Mouse (Mus musculus) CD4-positive, CD25-positive, alpha-beta regulatory T cell, adult 2 months (primary cell): ENCODE measurements at regions not wholly inside any gene's neighbourhood (a gene's known extent, or its start where the extent isn't known, plus 50 kb on each side); places are given as distances from the start of the nearest gene placed in this dataset.

Experiments
- DNase-seq: peaks from one replicate; pipeline ENCODE4 v3.0.0-alpha.2; 2012; ENCODE audit warnings: low read depth, low spot score

DNA sequence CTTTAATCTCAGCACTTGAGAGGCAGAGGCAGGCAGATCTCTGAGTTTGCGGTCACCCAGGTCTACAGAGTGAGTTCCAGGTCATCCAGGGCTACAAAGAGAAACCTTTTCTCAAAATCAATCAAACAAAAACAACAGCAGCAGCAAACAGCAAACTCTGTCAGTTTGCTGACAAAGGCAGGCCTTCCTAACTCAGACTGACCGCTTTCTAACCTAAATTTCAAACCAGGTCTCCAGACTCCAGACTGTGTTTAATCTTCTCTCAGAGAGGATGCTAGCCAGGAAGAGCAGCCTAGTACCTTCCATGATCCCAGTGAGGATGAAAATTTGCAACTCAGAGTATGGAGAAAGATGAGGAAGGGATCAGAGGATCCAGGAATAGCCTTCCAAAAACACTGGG, 185.7 kb upstream of the Cpeb2 start:
- DNase-seq, result no peak

DNA sequence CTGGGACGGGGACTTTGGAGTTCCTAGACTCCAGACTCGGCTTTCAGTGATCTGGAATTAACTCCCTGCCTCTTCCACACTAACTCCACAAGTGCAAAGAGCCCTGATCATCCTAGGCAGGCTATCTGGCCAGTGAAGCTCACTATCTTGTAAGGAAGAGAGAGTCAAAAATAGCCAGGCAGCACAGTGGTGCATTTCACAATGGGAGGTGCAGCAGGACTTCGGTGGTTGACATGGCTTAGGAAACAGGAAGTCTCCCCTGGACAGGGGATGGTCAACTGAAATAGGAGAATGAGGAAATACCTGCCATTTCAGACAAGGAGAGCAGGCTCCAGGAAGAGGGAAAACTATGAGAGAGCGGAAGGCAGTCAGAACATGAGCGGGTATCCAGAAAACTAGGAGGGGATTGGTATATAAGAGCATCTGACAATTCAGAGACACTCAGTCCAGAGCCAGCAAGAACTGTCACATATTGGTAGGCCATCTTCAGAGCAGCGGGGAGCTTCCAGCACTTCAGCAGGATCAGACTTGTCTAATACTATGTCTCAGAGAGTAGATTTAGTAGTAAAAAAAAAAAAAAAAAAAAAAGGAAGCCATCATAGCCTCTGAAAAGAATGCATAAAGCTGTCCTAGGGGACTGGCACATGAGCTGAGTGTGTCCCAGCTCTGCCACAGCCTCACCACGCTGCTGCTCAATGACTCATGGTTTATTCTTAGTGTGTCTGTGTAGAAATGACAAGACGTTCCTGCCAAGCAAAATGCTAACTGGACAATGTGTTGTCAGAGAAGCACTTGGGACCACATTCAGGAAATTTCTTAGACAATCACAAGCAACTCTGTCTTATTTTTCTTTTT, 184.5 kb upstream of the Cpeb2 start:
- DNase-seq, result no peak

DNA sequence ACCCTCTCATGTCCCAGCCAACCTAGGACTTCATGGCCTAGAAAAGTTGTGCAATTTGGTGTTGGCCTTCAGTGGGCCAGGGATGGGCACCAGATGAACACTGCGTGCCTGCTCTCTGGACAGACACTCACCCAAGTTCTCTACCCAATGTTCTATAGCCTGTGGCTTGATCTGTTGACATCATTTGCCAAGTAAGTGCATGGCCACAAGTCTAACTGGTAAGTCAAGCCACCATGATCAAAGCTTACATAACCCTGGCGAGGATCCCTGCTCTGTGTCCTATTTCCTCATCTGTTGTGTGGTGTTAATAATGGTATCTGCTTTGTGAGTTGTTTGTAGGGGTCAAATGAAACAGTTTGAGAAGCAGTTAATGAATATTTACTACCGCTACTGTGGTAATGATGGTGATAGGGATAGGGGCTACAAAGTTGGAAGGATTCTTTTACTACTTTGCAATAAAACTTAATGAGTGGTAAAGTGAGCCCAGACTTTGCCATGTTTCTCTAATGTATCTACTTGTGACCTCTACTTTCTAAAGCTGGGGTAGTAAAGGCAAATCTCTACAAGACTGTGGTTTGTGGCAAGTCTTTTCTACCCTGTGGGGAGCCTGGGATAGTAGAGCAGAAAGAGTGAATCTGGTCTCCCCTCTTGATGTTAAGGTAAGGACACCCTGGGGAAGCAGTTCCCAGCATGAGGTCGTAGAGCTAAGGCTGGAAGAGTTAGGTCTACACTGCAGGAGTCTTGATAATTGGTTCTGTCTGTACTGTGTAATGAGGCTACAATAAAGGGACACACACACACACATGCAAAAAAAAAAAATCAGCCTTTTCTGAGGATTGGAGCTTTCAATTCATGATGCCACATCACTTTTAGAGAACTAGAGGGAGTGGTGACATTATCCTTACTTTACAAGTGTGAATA, 183.3 kb upstream of the Cpeb2 start:
- DNase-seq, result no peak

DNA sequence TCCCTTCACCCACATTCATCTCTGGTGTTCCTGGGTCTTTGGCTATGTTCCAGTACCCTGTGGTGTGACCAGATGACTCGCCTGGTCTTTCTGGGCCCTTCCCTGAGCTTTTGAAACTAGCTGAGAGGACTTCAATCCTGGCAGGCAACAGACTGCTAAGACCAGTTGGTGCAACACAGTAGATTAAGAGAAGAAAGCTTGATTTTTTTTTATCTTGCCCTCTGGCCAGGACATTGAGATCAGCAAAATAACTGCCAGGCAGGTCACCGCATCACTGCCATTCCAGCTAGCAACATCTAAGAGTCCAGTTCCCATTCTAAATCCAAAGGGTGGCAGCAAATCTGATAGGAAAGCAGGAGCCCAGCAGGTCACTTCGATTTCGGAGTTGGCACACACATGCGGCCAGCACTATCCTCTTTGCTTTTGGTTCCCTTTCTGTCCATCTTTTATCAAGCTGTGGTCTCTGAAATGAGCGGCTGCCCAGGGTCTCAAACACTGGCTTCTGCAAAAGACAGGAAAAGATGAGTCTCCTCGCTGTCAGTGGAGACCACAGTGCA, 181.9 kb upstream of the Cpeb2 start:
- no peak for DNase-seq

DNA sequence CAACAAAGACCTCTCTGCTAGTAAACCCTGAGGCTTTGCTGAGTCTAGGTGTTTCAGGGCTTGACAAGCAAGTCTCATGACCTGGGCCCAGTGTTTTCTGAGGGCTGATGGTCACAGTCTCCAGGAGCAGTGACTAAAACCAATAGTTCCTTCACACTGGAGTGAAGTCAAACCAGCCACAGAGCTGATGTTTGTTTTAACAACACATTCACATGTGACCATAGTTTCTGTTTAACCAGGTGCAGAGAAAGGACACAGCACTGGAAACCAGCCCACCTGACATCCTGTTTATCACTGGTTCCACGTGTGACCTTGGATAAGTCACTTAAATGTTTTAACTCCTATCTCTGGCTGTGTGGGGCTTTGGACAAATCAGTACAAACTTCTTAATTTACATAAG, 180.3 kb upstream of the Cpeb2 start:
- no peak for DNase-seq

DNA sequence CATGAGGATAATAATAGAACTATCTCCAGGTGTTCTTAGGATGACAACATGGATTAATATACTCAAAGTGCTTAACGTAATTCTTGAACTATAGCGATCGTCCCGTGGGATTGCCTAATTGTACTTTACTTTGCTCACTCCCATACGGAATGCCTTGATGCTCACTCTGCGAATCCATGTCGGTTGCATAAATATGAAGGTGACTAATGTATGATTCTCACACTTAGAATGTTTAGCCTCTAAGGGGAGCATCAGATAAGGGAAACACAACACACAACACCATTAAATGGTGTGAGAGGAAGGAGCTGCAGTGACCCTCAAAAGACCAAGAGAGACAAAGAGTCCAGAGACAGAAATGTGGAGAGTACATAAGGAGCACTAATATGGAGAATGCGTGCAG, 178.4 kb upstream of the Cpeb2 start:
- no peak for DNase-seq

DNA sequence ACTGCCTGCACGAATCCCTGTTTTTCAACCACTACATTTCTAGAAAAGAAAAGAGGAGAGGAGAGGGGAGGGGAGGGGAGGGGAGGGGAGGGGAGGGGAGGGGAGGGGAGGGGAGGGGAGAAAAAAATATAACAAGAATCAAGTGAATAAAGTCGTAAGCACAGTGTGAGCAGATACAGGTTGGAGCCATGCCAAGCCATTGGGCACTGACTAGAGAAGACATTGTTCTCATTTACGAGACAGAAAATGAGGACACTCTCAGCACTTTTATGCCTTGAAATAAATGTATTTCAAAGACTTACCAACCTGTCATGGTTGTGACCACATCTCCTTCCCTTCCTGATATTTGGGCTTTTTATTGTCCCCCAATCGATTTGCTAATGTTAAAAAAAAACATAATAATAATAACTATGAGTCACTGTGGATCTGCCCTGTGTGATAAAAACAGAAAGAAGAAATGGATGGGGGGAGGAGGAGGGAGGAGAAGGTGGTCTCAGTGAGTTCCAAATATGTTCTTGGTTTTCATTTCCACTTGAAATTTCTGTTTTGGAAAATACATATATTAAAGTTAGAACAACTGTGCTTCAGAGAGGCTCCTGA, 177.8 kb upstream of the Cpeb2 start:
- DNase-seq, result no peak

DNA sequence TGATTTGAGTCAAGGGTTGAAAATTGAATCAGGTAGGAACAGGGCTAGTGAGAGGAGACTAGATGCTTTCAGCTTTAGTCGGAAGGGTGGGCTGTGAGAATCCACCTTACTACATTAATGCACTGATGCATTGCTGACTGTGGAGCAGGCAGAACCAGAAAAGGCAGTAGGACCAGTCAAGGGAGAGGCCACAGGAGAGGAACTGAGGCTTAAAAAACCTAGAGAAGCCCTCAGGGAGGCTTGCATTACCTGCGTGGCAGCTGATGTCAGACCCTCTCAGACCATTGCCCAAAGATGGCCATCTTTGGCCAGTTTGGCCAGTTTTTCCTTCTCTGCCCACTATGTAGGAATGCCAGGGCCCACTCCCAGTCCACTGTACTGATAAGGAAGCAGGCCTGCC, 176.5 kb upstream of the Cpeb2 start:
- DNase-seq, result no peak

DNA sequence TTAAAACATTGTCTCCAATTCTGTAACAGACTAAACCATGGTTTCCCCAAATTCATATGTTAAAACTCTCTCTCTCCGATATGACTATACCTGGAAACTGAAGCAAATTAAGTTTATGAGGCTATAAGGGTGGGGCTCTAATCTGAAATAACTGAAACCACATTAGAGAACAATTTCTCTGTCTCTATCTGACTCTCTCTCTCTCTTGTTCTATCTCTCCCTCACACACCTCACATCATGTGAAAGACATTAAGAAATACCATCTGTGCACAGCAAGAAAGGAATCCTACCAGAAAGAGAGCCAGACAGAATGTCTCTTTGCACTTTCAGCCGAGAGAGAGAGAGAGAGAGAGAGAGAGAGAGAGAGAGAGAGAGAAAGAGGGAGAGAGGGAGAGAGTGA, 171.7 kb upstream of the Cpeb2 start:
- no peak for DNase-seq

DNA sequence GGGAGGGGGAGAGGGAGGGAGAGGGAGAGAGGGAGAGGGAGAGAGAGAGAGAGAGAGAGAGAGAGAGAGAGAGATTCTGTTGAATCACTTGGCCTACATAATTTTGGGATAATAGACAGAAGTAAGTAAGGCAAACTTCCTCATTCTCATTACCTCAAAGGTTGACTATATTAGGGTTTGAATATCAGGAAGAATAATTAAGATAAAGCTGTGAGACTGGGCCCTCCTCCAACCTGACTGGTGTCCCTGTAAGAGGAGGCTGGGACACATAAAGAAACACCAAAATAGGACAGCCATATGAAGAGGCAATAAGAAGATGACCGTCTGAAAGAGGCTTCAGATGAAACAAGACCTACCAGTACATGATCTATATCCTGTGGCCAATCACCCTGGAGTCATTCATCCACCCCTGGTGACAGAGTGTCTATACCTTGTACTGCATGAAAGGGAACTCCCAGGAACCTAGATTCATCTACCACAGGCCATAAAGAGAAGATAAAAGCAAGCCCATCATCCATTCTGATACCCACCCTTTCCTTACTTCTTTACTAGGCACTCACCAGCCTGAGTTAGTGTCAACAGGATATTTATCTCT, 171.1 kb upstream of the Cpeb2 start:
- DNase-seq, result no peak

DNA sequence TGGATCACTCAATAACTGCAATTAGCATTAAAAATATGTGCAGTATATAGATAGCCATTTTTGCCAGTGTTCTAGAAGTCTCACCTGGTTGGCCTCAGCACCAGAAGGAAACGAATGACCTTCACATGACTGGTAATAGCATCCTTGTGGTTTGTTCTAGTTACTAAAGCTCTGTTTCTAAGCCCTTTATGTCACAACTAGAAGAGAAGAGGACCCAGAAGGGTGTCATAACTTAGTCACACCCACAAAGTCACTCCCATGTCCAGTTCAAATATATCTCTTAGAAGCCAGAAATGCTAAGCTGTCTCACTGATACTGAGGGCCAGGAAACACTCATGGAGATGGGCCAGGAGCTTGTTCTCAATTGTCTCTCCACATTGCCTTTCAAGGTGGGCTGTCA, 170.5 kb upstream of the Cpeb2 start:
- DNase-seq, result no peak

DNA sequence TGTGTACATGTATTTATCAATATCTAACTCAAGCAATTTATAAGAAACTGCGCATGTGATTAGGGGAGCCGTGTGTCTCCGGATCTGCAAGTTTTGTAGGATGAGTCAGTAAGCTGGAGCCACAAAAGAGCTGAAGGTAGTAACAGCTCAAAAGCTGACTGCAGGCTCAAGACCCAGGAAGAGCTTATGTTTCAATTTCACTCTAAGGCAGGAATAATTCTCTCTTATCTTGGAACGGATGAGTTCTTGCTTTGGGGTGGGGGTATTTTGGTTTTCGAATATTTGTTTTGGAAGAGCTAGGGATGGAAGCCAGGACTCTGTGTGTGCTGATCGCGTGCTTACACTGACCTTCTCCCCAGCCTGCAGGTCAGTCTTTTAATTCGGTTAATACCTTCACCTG, 169.6 kb upstream of the Cpeb2 start:
- no peak for DNase-seq

DNA sequence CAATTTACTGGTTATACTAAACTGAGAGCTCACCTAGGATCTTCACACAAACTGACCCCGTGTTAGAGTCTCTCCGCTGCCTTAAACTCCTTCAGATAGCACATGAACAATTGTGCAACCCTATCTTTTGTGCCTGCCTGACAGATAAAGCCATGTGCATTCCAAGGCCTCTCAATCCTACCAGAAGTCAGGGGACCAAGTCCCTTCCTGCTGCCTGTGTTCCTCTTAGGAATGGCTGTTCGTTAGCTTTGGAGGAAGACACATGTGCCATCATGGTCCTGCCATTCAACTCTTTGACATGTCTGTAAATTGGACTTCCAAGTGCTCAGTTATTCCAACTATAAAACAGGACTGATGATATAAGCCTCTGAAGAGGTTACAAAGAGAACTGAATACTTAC, 161.4 kb upstream of the Cpeb2 start:
- DNase-seq, result no peak

DNA sequence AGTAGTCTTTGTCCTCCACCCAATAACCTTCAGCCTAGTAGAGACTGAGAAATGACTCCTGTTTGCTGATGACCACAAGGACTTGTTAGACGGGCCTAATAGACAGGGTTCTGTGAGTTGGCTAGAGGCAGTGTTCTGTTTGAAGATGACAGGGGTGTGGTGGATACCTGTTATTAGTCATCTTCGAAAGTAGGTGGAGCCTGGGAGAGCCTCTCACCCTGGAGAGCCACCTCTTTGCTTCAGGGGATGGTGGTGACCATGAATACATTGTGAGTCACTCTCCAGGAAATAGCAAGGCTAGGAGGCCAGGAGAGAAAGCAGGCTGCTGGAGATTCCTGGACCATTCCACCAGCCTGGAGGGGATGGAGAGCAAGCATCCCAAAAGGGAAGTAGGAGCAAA, 160.6 kb upstream of the Cpeb2 start:
- no peak for DNase-seq

DNA sequence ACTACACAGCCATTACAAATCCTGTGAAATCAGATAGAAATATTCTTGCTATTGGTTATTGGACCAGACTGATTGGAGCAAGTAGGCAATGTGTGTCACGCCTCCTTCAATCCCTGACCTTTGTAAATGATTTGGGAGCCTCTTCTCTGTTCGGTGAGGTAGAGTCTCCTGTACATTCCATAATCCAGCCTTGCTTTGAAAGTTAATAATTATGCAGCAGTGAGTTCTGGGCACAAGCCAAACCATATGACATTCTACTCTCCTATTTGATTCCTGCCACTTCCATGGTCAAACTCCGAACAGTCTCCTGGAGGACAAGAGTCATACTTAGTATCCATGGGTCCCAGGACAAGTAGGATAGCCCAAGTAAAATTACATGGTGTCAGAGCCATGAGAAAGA, 158.4 kb upstream of the Cpeb2 start:
- no peak for DNase-seq

DNA sequence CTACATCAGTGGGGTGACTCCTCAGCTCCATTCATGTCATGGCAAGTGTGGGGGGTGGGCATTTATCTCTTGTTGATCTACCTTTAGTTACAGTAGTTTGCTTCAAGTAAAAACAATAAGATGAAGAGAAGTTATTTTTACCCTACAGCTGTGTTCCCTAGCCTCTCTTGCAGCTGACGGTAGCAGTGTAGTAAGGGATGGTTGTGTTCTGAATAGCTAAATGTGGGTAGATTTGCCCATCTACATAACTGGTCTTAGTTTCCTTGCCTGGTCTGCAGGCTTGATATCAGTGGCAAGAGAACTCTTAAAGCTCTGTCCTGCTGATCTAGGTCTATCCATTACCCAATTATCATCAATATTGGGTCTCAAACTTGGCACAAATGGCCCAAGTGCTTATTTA, 152.7 kb upstream of the Cpeb2 start:
- no peak for DNase-seq

DNA sequence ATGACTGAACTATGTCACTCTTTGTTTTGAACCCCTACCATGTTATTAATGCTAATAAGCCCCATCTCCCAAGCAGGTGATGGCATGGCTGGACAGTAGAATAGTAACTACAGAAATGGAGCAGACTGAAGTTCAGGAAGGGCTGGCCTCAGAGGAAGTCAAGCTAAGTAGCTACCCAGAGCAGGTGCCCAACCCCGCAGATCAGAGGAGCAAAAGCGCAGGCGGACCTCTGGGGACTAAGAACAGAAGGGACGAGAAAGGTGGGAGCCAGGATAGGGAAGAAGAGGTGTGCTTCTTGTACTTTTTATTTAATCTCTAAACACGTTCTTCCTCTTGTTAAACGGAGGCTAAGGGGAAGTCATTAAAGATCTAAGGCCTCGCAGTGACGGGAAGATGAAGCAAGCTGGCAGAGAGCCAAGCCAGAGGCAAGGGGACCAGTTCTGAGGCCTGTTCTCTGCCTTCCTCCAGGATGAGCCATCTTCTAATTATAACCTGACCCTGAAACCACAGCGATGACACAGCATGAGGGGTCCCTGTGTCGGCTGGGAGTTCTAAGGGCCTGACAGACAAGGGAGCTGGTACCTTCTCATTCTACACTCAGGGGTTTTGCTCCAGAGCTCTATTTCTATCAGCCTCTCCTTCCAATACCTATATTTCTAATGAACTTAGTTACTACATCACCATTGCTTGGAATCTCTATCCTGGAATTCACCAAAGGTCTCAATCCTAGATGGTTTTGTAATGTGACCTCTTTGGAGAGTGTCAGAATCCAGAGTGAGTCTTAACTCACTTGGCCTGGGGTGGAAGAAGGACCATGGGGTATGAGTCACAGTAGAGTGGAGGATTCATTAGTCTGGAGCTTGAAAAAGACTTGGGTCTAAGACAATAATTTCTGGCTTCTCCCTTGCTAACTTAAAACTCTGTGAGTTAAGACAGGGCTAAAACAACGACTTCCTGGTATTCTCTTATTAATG, 151.1 kb upstream of the Cpeb2 start:
- peak; percentile 2 for DNase-seq

DNA sequence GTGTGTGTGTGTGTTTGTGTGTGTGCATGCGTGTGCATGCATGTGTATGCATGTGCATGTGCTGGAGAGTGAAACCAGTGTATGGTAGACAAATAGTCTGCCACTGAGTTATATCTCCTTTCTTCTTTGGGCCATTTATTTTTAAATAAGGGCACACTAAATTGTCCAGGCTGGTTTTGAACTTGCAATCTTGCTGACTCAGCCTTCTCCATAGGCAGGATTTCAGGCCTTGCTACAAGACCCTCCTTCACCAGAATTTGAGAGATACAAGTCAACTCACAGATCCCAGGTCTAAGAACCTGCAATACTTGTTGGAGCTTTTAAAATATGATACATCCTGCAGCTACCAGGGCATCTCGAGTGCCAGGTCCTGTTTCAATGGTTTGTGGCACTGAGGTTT, 145.9 kb upstream of the Cpeb2 start:
- no peak for DNase-seq

DNA sequence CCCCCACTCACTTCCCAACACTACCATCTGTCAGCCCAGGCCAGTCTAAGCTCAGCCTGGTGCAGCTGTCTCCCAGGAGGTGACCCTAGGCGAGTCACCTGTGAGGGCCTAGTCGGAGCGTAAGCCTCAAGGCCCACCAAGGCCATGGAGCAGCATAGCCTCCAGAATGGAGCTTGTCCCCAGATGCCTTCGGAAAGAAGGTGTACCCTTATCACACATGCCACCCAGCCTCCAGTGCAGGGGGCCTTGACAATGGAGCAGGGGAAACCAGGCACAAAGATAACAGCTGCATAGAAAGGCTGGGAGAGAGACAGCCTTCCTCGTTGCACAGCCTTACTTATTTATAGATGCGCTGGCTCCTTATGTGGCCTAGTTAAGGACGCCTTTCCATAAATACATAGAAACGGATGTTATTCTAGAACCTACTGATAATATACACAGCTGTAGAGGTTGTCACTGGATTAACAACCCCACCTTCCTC, 145.0 kb upstream of the Cpeb2 start:
- no peak for DNase-seq

DNA sequence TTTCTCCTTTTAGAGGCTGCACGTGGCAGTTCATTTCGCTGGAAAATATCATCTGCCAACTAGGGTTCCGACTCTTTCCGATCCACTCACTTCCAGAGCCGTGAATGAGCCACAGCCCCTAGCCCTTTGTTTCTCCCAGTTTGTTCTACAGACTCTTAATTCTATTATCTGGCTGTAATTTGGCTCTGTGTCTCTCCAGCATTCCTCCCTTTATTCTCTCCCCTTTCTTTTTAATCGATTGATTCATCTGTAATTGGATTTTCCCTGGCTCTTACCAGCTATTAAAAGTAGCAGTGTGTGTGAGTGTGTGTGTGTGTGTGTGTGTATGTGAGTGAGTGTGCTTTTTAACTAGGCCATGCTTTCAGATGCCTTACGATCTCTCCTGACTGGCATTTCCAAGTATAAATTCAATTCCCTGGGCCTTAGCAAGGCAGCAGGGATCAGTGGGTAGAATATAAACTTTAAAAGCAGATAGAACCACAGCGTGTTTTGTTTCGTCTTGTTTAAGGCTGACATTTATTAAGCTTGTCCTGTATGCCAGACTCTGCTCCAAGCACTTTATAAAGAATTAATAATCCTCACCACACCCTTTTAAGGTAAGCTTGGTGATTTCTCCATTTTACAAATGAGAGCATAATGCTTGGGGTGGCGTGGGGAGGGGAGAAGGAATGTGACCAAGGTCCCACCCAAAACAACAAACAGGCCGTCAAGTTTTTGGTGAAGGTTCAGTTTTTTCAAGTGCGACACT, 144.1 kb upstream of the Cpeb2 start:
- DNase-seq, result no peak
